In the genomic region with DNA sequence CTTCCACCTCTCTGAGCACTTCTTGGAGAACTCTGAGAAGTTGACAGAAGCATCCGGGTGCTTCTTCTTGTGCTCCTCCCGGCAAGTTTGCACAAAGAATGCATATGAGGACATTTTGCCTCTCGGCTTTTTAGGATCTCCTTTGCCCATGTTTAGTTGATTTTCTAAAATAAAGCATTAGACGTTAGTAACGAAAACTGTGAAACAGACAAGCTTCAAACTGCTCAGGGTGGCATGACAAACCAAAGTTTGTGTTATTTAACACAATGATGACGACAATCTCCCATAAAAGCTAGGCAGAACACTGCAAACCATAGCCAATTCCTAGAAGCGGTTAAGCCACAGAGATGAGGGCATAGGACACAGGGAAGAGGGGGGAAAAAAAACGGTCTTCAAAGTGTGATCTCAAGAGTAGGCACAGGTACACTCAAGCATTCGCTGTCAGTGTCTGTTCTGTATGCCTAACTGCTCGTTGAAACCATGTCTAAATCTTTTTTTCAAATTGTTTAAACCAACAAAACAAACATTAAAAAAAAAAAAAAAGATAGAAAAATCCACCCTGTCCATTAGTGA, we compare ENCODE assay signal across 8 mouse cellular contexts. TPM values are rescaled to one million over a fixed set of nuclear protein-coding genes. Genes with fewer than 3 reads are reported as not detected.
DNase-seq lines count a peak whose midpoint lies in the region; ATAC-seq lines count a peak whose summit lies in the region.

No protein-coding gene starts in this region.

- WGBS in kidney, embryonic 14.5 days = 15% methylated on average over 10 of the region's 10 CpGs
- WGBS in hindbrain, embryonic 10.5 days = 39% methylated on average over 10 of the region's 10 CpGs
- 24% methylated on average over 10 of the region's 10 CpGs for WGBS in midbrain, embryonic 13.5 days

- H3K36me3 ChIP-seq in kidney, embryonic 14.5 days (ENCODE audit: control insufficient read depth, insufficient read depth, low read length) = peaks cover 29% of the 10 kb centered on the region
- H3K36me3 ChIP-seq in hindbrain, embryonic 10.5 days = peaks cover 36% of the 10 kb centered on the region
- peaks cover 17% of the 10 kb centered on the region for H3K36me3 ChIP-seq in midbrain, embryonic 13.5 days

- H3K9me3 ChIP-seq in kidney, embryonic 14.5 days (ENCODE audit: control insufficient read depth, low read length) = no peaks in the 10 kb centered on the region
- no peaks in the 10 kb centered on the region for H3K9me3 ChIP-seq in hindbrain, embryonic 10.5 days
- H3K9me3 ChIP-seq in midbrain, embryonic 13.5 days = no peaks in the 10 kb centered on the region

- no peak for DNase-seq in kidney, adult 18-20 months
- DNase-seq in adipocyte (ENCODE audit: low spot score) = peak; percentile 72
- no peak for DNase-seq in hindbrain, embryonic 10.5 days (ENCODE audit: low spot score)
- DNase-seq in urinary bladder, adult 2 months (ENCODE audit: low spot score) = no peak
- DNase-seq in urinary bladder, postnatal 4 days (ENCODE audit: low spot score in 2 of 2) = no peak
- DNase-seq in gastrocnemius, postnatal 4 days (ENCODE audit: low spot score in 2 of 2) = no peak

- peak overlapping the region; percentile 89 for H3K4me2 ChIP-seq in kidney, embryonic 14.5 days (replicated peaks; ENCODE audit: low read depth, low read length)
- H3K4me2 ChIP-seq in midbrain, embryonic 13.5 days (replicated peaks) = peak overlapping the region; percentile 85

- peak overlapping the region; percentile 91 for H3K4me3 ChIP-seq in kidney, embryonic 14.5 days (ENCODE audit: low read length)
- peak overlapping the region; percentile 89 for H3K4me3 ChIP-seq in hindbrain, embryonic 10.5 days
- H3K4me3 ChIP-seq in midbrain, embryonic 13.5 days (replicated peaks) = peak overlapping the region; percentile 85

- H3K27me3 ChIP-seq in kidney, embryonic 14.5 days (ENCODE audit: control insufficient read depth, insufficient read depth, low read length) = no peaks in the 10 kb centered on the region
- no peaks in the 10 kb centered on the region for H3K27me3 ChIP-seq in hindbrain, embryonic 10.5 days (ENCODE audit: insufficient read depth, poor library complexity, severe bottlenecking)
- H3K27me3 ChIP-seq in midbrain, embryonic 13.5 days = no peaks in the 10 kb centered on the region

- no peak overlapping the region; the same call in 1 of the 2 replicates for H3K27ac ChIP-seq in kidney, embryonic 14.5 days (ENCODE audit: low read depth, low read length)
- peak overlapping the region; percentile 100 for H3K27ac ChIP-seq in hindbrain, embryonic 10.5 days
- H3K27ac ChIP-seq in midbrain, embryonic 13.5 days = peak overlapping the region; percentile 100; the same call in 1 of the 2 replicates

- no peak for ATAC-seq in kidney, embryonic 14.5 days (ENCODE audit: low FRiP score, low TSS enrichment)
- no peak for ATAC-seq in midbrain, embryonic 13.5 days

- peaks cover 13% of the 10 kb centered on the region for H3K4me1 ChIP-seq in kidney, embryonic 14.5 days (ENCODE audit: control insufficient read depth, insufficient read depth, low read length)
- H3K4me1 ChIP-seq in hindbrain, embryonic 10.5 days (replicated peaks) = peaks cover 29% of the 10 kb centered on the region
- peaks cover 28% of the 10 kb centered on the region for H3K4me1 ChIP-seq in midbrain, embryonic 13.5 days (replicated peaks)

- H3K9ac ChIP-seq in kidney, embryonic 14.5 days (ENCODE audit: low read depth, low read length) = peak overlapping the region; percentile 100
- H3K9ac ChIP-seq in midbrain, embryonic 13.5 days (replicated peaks) = peak overlapping the region; percentile 99

RNA-seq across cellular contexts. Expression of gene Gm42791, which starts 55.7 kb away (rescaled TPM):
- 0.47 TPM in 1 of 2 replicates, not detected in the other for polyA plus RNA-seq in kidney, embryonic 14.5 days (2014; fragmentation: Nextera tagmentation; extraction: Ambion mirVana)
- polyA plus RNA-seq in hindbrain, embryonic 10.5 days (2016; fragmentation: Nextera tagmentation; extraction: Ambion mirVana) = 1.6 and 3.8 TPM in 2 replicates
- 2.0 and 3.6 TPM in 2 replicates for polyA plus RNA-seq in midbrain, embryonic 13.5 days (2015; fragmentation: Nextera tagmentation; extraction: Ambion mirVana)
- polyA plus RNA-seq in urinary bladder, adult 2 months (2012; rRNA removed) = not detected in 2 replicates
- 1 to 10 TPM; 1.5 to 3.6 TPM for total RNA-seq in gastrocnemius, postnatal 4 days (2021)
